Mouse (Mus musculus): ENCODE measurements at regions not wholly inside any gene's neighbourhood (a gene's known extent, or its start where the extent isn't known, plus 50 kb on each side); places are given as distances from the start of the nearest gene placed in this dataset.

DNA sequence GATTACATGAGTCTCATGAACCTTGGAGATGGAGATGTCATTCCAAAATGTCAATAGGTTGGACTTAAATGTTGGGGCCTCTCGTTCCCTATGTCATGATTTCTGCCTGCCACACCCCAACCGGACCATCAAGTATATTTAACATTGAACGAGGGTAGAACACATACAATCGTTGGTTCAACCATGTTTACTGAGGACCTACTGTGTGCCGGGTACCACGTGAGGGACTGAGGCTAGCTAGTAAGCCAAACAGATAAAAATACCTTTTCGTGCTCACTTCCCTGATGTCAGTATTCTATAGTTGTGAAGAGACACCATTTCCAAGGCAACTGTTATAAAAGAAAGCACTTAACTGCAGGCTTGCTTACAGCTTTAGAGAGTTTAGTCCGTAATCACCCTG, 70.6 kb upstream of the Tnrc6c start:
- WGBS = 89% methylated on average over 8 of the region's 8 CpGs
- H3K4me2 ChIP-seq (ENCODE audit: low read depth, low read length) = no peak overlapping the region
- H3K9ac ChIP-seq (ENCODE audit: low read length) = no peak overlapping the region

DNA sequence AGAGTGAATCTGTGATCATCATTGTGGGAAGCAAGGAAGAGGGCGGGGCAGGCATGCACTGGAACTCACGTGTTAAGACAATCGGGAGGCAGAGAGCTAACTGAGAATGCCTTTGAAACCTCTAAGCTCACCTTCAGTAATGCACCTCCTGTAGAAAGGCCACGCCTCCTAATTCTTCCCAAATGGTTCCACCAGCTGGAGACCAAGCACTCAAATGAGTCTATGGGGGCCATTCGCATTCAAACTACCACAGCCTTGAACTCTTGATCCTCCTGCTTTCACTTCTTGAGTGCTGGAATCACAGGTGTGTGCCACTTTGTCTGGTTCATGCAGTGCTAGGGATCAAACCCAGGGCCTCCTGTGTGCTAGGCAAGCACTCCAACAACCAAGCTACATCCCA, 68.5 kb upstream of the Tnrc6c start:
- Histone ChIP-seq H3K4me2 (ENCODE audit: low read depth, low read length) (no peak overlapping the region), H3K9ac (ENCODE audit: low read length) (no peak overlapping the region), H3K4me3 (replicated peaks; ENCODE audit: low read length) (no peak overlapping the region), H3K27me3 (ENCODE audit: control insufficient read depth, insufficient read depth, low read length) (no peaks in the 10 kb centered on the region), H3K9me3 (replicated peaks; ENCODE audit: control insufficient read depth, low read length) (no peaks in the 10 kb centered on the region), H3K27ac (ENCODE audit: low read length) (no peak overlapping the region), H3K36me3 (ENCODE audit: control insufficient read depth, insufficient read depth, low read length) (no peaks in the 10 kb centered on the region), H3K4me1 (ENCODE audit: control insufficient read depth, insufficient read depth, low read length) (no peaks in the 10 kb centered on the region)
- ATAC-seq (ENCODE audit: insufficient read depth, low FRiP score) = no peak
- WGBS = 84% methylated on average over 5 of the region's 5 CpGs

More for the DNA sequence above, 70.6 kb upstream of the Tnrc6c start:
- ATAC-seq (ENCODE audit: insufficient read depth, low FRiP score) = no peak
- Histone ChIP-seq H3K4me1 (ENCODE audit: control insufficient read depth, insufficient read depth, low read length) (no peaks in the 10 kb centered on the region), H3K27me3 (ENCODE audit: control insufficient read depth, insufficient read depth, low read length) (no peaks in the 10 kb centered on the region), H3K4me3 (replicated peaks; ENCODE audit: low read length) (no peak overlapping the region), H3K36me3 (ENCODE audit: control insufficient read depth, insufficient read depth, low read length) (no peaks in the 10 kb centered on the region), H3K9me3 (replicated peaks; ENCODE audit: control insufficient read depth, low read length) (no peaks in the 10 kb centered on the region), H3K27ac (ENCODE audit: low read length) (no peak overlapping the region)

DNA sequence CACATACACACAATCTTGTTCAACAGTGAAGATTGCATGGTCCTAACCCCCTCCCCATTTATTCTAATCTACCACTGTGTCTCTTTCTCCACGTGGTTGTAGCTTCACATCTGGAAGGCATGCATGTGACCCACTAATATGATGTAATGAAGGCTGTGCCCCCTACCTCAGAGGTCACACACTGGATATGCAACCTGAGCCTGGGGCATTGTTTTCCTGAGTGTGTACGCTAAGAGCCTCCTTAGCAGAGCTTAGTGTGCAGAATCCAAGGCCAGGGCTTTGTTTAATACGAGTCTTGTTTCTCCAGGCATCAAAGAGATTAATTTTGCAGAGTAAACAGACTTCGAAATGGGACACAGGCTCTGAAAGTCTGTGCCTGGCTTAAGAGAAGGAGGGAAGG, 68.0 kb upstream of the Tnrc6c start:
- Histone ChIP-seq H3K4me3 (replicated peaks; ENCODE audit: low read length) (no peak overlapping the region), H3K9me3 (replicated peaks; ENCODE audit: control insufficient read depth, low read length) (no peaks in the 10 kb centered on the region), H3K27ac (ENCODE audit: low read length) (no peak overlapping the region), H3K36me3 (ENCODE audit: control insufficient read depth, insufficient read depth, low read length) (no peaks in the 10 kb centered on the region), H3K9ac (ENCODE audit: low read length) (no peak overlapping the region), H3K4me1 (ENCODE audit: control insufficient read depth, insufficient read depth, low read length) (no peaks in the 10 kb centered on the region), H3K4me2 (ENCODE audit: low read depth, low read length) (no peak overlapping the region), H3K27me3 (ENCODE audit: control insufficient read depth, insufficient read depth, low read length) (no peaks in the 10 kb centered on the region)
- ATAC-seq (ENCODE audit: insufficient read depth, low FRiP score) = no peak
- 19% methylated on average over 4 of the region's 4 CpGs for WGBS

DNA sequence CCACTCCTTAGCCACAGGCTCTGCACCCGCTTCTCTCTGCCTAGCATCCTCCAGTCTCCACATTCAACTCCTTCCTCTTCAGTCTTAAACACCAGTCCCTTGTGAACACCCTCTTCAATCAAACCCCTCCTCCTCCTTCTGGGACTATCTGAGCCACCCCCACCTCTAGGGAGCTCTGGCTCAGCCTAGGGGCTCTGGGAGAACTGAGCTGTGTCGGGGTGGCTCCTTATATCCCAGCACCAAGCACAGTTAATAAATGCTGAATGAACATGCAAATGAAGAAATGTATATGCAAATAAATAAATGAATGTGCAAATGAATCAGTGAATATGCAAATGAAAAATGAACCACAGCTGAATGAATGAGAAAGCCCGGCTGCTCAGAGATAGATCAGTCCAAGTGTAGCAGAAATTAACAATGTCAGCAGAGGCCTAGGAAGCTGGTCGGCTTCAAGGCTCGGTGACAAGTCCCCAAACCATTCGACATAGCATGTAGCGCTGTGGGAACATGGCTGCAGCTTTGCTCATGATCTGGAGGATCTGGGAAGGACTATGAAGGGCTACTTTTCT, 67.1 kb upstream of the Tnrc6c start:
- H3K36me3 ChIP-seq (ENCODE audit: control insufficient read depth, insufficient read depth, low read length) = no peaks in the 10 kb centered on the region
- H3K4me1 ChIP-seq (ENCODE audit: control insufficient read depth, insufficient read depth, low read length) = no peaks in the 10 kb centered on the region
- H3K9ac ChIP-seq (ENCODE audit: low read length) = no peak overlapping the region
- no peaks in the 10 kb centered on the region for H3K9me3 ChIP-seq (replicated peaks; ENCODE audit: control insufficient read depth, low read length)
- no peak overlapping the region for H3K27ac ChIP-seq (ENCODE audit: low read length)
- no peak overlapping the region for H3K4me2 ChIP-seq (ENCODE audit: low read depth, low read length)
- no peaks in the 10 kb centered on the region for H3K27me3 ChIP-seq (ENCODE audit: control insufficient read depth, insufficient read depth, low read length)
- no peak overlapping the region for H3K4me3 ChIP-seq (replicated peaks; ENCODE audit: low read length)
- no peak for ATAC-seq (ENCODE audit: insufficient read depth, low FRiP score)
- WGBS = 75% methylated on average over 7 of the region's 7 CpGs

DNA sequence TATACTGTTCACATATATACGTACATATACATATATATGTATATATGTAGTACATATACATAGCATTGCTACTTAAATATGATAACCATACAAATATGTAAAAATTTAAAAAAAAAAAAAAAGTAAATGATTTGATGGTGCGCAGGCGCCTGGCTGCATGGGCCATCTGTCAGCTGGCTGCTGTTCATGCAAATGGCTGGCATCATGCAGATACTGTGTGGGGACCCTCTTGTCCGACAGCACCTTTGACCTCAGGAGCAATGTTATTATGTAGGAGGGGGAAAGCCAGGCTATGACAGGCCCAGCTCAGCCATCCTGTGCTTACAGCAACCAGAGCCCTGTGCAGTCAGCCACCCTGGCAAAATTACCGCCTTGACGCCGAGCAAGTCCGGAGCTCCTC, 65.1 kb upstream of the Tnrc6c start:
- no peaks in the 10 kb centered on the region for H3K9me3 ChIP-seq (replicated peaks; ENCODE audit: control insufficient read depth, low read length)
- H3K36me3 ChIP-seq (ENCODE audit: control insufficient read depth, insufficient read depth, low read length) = no peaks in the 10 kb centered on the region
- H3K4me2 ChIP-seq (ENCODE audit: low read depth, low read length) = no peak overlapping the region
- WGBS = 83% methylated on average over 8 of the region's 8 CpGs
- ATAC-seq (ENCODE audit: insufficient read depth, low FRiP score) = no peak
- H3K4me1 ChIP-seq (ENCODE audit: control insufficient read depth, insufficient read depth, low read length) = no peaks in the 10 kb centered on the region
- H3K9ac ChIP-seq (ENCODE audit: low read length) = no peak overlapping the region
- H3K27me3 ChIP-seq (ENCODE audit: control insufficient read depth, insufficient read depth, low read length) = no peaks in the 10 kb centered on the region
- peak overlapping the region; percentile 44 for H3K27ac ChIP-seq (ENCODE audit: low read length)
- H3K4me3 ChIP-seq (replicated peaks; ENCODE audit: low read length) = no peak overlapping the region

DNA sequence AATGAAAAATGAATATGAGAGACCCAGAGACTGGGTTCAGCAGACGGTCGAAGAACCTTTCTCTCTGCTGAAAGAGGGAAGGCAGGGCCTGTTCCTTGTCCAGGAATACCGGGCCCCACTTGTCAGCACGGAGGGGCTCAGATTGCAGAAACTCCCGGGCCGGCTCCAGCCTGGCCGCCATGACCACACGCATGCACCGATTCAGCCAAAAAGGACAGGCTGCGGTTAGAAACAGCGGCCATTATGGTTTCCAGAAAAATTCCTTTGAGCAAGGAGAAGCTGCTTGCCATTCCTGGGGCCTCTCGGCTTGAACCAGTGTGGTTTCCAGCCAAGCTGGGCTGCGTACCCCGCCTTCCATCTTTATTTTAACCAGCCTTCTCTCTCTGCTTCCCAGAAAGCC, 64.7 kb upstream of the Tnrc6c start:
- ATAC-seq (ENCODE audit: insufficient read depth, low FRiP score) = peak; percentile 71; the same call in 1 of the 2 replicates
- peak overlapping the region; percentile 44 for H3K27ac ChIP-seq (ENCODE audit: low read length)

DNA sequence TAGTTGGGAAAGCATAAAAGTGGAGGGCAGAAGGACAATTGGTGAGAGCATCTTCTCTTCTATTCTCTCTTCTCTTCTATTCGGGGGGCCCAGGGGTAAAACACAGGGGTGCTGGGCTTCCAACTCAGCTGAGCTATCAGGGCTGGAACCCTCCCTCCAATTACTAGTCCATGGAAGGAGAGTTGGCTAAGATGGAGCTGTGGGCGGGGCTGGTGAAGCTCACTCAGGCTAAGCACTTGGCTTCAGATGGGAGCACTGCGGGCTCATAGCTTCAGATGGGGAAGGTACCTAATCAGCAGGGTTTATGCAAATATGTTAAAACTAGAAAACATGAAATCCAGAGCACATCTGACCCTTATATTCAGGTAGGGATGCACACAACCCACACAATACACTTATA, 61.5 kb upstream of the Tnrc6c start:
- ATAC-seq (ENCODE audit: insufficient read depth, low FRiP score) = no peak
- no peak overlapping the region for H3K9ac ChIP-seq (ENCODE audit: low read length)
- peaks cover 4% of the 10 kb centered on the region; the same call in 1 of the 2 replicates for H3K27me3 ChIP-seq (ENCODE audit: control insufficient read depth, insufficient read depth, low read length)
- no peaks in the 10 kb centered on the region for H3K4me1 ChIP-seq (ENCODE audit: control insufficient read depth, insufficient read depth, low read length)
- H3K9me3 ChIP-seq (replicated peaks; ENCODE audit: control insufficient read depth, low read length) = no peaks in the 10 kb centered on the region
- no peak overlapping the region for H3K4me2 ChIP-seq (ENCODE audit: low read depth, low read length)
- no peak overlapping the region for H3K27ac ChIP-seq (ENCODE audit: low read length)
- H3K4me3 ChIP-seq (replicated peaks; ENCODE audit: low read length) = no peak overlapping the region
- no peaks in the 10 kb centered on the region for H3K36me3 ChIP-seq (ENCODE audit: control insufficient read depth, insufficient read depth, low read length)
- 41% methylated on average over 3 of the region's 3 CpGs for WGBS

More for the DNA sequence above, 64.7 kb upstream of the Tnrc6c start:
- no peaks in the 10 kb centered on the region for H3K4me1 ChIP-seq (ENCODE audit: control insufficient read depth, insufficient read depth, low read length)
- no peaks in the 10 kb centered on the region for H3K9me3 ChIP-seq (replicated peaks; ENCODE audit: control insufficient read depth, low read length)
- no peak overlapping the region for H3K9ac ChIP-seq (ENCODE audit: low read length)
- 60% methylated on average over 14 of the region's 14 CpGs for WGBS
- no peak overlapping the region for H3K4me3 ChIP-seq (replicated peaks; ENCODE audit: low read length)
- no peaks in the 10 kb centered on the region for H3K36me3 ChIP-seq (ENCODE audit: control insufficient read depth, insufficient read depth, low read length)
- H3K4me2 ChIP-seq (ENCODE audit: low read depth, low read length) = no peak overlapping the region
- no peaks in the 10 kb centered on the region for H3K27me3 ChIP-seq (ENCODE audit: control insufficient read depth, insufficient read depth, low read length)

DNA sequence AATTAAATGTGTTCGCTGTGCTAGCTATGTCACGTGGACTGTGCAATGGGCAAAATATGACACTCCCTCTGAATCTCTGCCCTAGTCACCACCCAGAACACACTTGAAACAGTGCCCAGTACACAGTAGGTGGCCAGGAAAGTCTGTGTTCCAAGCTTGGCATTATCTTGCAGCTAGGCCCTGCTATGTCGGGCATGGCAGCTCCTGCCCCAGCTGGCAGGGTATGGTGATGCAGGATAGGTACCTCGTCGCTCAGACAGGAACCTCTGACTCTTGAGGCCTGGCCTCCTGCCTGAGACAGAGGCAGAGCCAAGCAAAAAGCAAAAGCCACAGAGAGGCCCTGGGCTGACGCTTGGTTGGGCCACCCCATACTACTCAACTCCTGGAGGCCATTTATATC, 57.9 kb upstream of the Tnrc6c start:
- Histone ChIP-seq H3K4me3 (replicated peaks; ENCODE audit: low read length) (no peak overlapping the region), H3K4me1 (ENCODE audit: control insufficient read depth, insufficient read depth, low read length) (peaks cover 17% of the 10 kb centered on the region), H3K9me3 (replicated peaks; ENCODE audit: control insufficient read depth, low read length) (no peaks in the 10 kb centered on the region), H3K9ac (ENCODE audit: low read length) (no peak overlapping the region), H3K4me2 (ENCODE audit: low read depth, low read length) (no peak overlapping the region), H3K36me3 (ENCODE audit: control insufficient read depth, insufficient read depth, low read length) (no peaks in the 10 kb centered on the region), H3K27me3 (ENCODE audit: control insufficient read depth, insufficient read depth, low read length) (peaks cover 10% of the 10 kb centered on the region; the same call in 1 of the 2 replicates), H3K27ac (ENCODE audit: low read length) (no peak overlapping the region)
- no peak for ATAC-seq (ENCODE audit: insufficient read depth, low FRiP score)
- WGBS = 76% methylated on average over 6 of the region's 6 CpGs

DNA sequence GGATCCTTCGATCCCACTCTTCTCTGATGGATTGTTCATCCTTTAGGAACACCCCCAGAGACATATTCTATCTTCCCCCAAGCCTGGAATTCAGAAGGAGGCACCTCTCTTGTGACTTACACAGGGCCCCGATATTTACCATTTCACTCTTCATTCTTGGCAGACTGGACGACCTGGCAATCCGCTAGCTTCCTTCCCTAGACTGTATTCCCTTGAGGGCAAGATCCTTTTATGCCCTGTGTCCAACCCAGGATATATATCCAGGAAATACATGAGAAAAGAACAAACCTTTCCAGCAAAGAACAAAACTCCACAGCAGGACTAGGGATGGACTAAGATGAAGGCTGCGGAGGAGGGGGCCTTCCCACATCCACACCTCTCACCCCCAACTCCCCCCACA, 56.3 kb upstream of the Tnrc6c start:
- 49% methylated on average over 5 of the region's 5 CpGs for WGBS
- H3K4me3 ChIP-seq (replicated peaks; ENCODE audit: low read length) = no peak overlapping the region
- no peak overlapping the region for H3K27ac ChIP-seq (ENCODE audit: low read length)
- no peak for ATAC-seq (ENCODE audit: insufficient read depth, low FRiP score)
- peaks cover 17% of the 10 kb centered on the region for H3K4me1 ChIP-seq (ENCODE audit: control insufficient read depth, insufficient read depth, low read length)
- H3K4me2 ChIP-seq (ENCODE audit: low read depth, low read length) = no peak overlapping the region
- no peak overlapping the region for H3K9ac ChIP-seq (ENCODE audit: low read length)
- H3K27me3 ChIP-seq (ENCODE audit: control insufficient read depth, insufficient read depth, low read length) = peaks cover 13% of the 10 kb centered on the region; the same call in 1 of the 2 replicates
- H3K9me3 ChIP-seq (replicated peaks; ENCODE audit: control insufficient read depth, low read length) = no peaks in the 10 kb centered on the region
- no peaks in the 10 kb centered on the region for H3K36me3 ChIP-seq (ENCODE audit: control insufficient read depth, insufficient read depth, low read length)
